Comparison of ENCODE assay signal across 8 mouse cellular contexts in genomic region chr11:17158858-17159737, GRCm38 (mm10). TPM values are rescaled to one million over a fixed set of nuclear protein-coding genes. Genes with fewer than 3 reads are reported as not detected.
DNase-seq lines count a peak whose midpoint lies in the region; ATAC-seq lines count a peak whose summit lies in the region.

Gene Ppp3r1, plus strand, starts transcription at chr11:17159263.

- no peaks in the 10 kb centered on the region for H3K27me3 ChIP-seq in heart, embryonic 14.5 days (ENCODE audit: control insufficient read depth, insufficient read depth, low read length)
- no peaks in the 10 kb centered on the region for H3K27me3 ChIP-seq in liver, embryonic 13.5 days
- no peaks in the 10 kb centered on the region for H3K27me3 ChIP-seq in stomach, embryonic 16.5 days (ENCODE audit: control insufficient read depth, insufficient read depth, low read length)

- peak; percentile 84 for ATAC-seq in CD4-positive, CD25-positive, alpha-beta regulatory T cell, adult 4 months
- peak; percentile 99 for ATAC-seq in heart, embryonic 14.5 days (ENCODE audit: insufficient number of reproducible peaks, insufficient read depth, low FRiP score, low read depth)
- ATAC-seq in liver, embryonic 13.5 days (ENCODE audit: low read depth), result peak; percentile 97
- peak; percentile 99 for ATAC-seq in stomach, embryonic 16.5 days (ENCODE audit: insufficient read depth, low FRiP score)

- H3K4me1 ChIP-seq in heart, embryonic 14.5 days (ENCODE audit: control insufficient read depth in 2 of 2, insufficient read depth in 2 of 2, low read length in 2 of 2), result peaks cover 2 to 18% of the 10 kb centered on the region in 2 experiments; a peak in 2 of 4 replicates
- peaks cover 40% of the 10 kb centered on the region for H3K4me1 ChIP-seq in liver, embryonic 13.5 days (replicated peaks)
- H3K4me1 ChIP-seq in stomach, embryonic 16.5 days (ENCODE audit: control insufficient read depth, insufficient read depth, low read length), result peaks cover 18% of the 10 kb centered on the region

- H3K36me3 ChIP-seq in heart, embryonic 14.5 days (ENCODE audit: control insufficient read depth, insufficient read depth, low read length), result no peaks in the 10 kb centered on the region
- no peaks in the 10 kb centered on the region for H3K36me3 ChIP-seq in liver, embryonic 13.5 days
- H3K36me3 ChIP-seq in stomach, embryonic 16.5 days (ENCODE audit: control insufficient read depth, insufficient read depth, low read length), result no peaks in the 10 kb centered on the region

- H3K4me2 ChIP-seq in heart, embryonic 14.5 days (ENCODE audit: low read length), result peak within 1 kb of the TSS; percentile 69
- peak within 1 kb of the TSS; percentile 93 for H3K4me2 ChIP-seq in liver, embryonic 13.5 days
- peak within 1 kb of the TSS; percentile 92 for H3K4me2 ChIP-seq in stomach, embryonic 16.5 days (ENCODE audit: low read depth, low read length)

- H3K9me3 ChIP-seq in heart, embryonic 14.5 days (ENCODE audit: control insufficient read depth, low read length), result no peaks in the 10 kb centered on the region
- no peaks in the 10 kb centered on the region for H3K9me3 ChIP-seq in liver, embryonic 13.5 days (replicated peaks)
- no peaks in the 10 kb centered on the region for H3K9me3 ChIP-seq in stomach, embryonic 16.5 days (replicated peaks; ENCODE audit: control insufficient read depth, low read length)

- WGBS in heart, embryonic 14.5 days, result under 1% methylated on average over 76 of the region's 89 CpGs
- WGBS in liver, embryonic 13.5 days (ENCODE audit: insufficient replicate concordance), result under 1% methylated on average over 86 of the region's 89 CpGs
- under 1% methylated on average over 88 of the region's 89 CpGs for WGBS in stomach, embryonic 16.5 days

- H3K4me3 ChIP-seq in heart, embryonic 14.5 days (ENCODE audit: control insufficient read depth in 1 of 2, insufficient read depth in 1 of 2, low read depth in 1 of 2, low read length in 2 of 2), result peak within 1 kb of the TSS; percentile 82 to 100
- peak within 1 kb of the TSS; percentile 96 for H3K4me3 ChIP-seq in liver, embryonic 13.5 days (replicated peaks)
- H3K4me3 ChIP-seq in stomach, embryonic 16.5 days (replicated peaks; ENCODE audit: low read length), result peak within 1 kb of the TSS; percentile 99

- peak; percentile 87 for DNase-seq in c-Kit-negative CD71-positive TER-119-positive erythroid progenitor cells, embryonic 14.5 days (ENCODE audit: low read depth, low spot score)
- peak; percentile 91 for DNase-seq in fibroblast of lung, adult 2 months (ENCODE audit: low read depth)
- DNase-seq in kidney, postnatal 14 days, result peak; percentile 98
- peak; percentile 94 for DNase-seq in liver, embryonic 13.5 days
- DNase-seq in neural tube, embryonic 10.5 days (ENCODE audit: extremely low spot score, low spot score), result peak; percentile 95

- H3K27ac ChIP-seq in heart, embryonic 14.5 days (replicated peaks in 1 of 2; ENCODE audit: control insufficient read depth in 1 of 2, insufficient read depth in 1 of 2, low read depth in 2 of 2, low read length in 2 of 2), result peak within 1 kb of the TSS; percentile 85 to 97
- H3K27ac ChIP-seq in liver, embryonic 13.5 days, result peak within 1 kb of the TSS; percentile 93
- H3K27ac ChIP-seq in stomach, embryonic 16.5 days (ENCODE audit: low read length), result peak within 1 kb of the TSS; percentile 97

- peak within 1 kb of the TSS; percentile 99 for H3K9ac ChIP-seq in heart, embryonic 14.5 days (ENCODE audit: low read length)
- H3K9ac ChIP-seq in liver, embryonic 13.5 days, result peak within 1 kb of the TSS; percentile 97
- peak within 1 kb of the TSS; percentile 99 for H3K9ac ChIP-seq in stomach, embryonic 16.5 days (ENCODE audit: low read length)

RNA-seq across cellular contexts. Expression of gene Ppp3r1, which starts in this region (rescaled TPM):
- 10 to 100 TPM; 13.9 to 18.9 TPM for polyA plus RNA-seq in CD4-positive, CD25-positive, alpha-beta regulatory T cell, adult 4 months (2017; shearing (Covaris generic))
- polyA plus RNA-seq in heart, embryonic 14.5 days (2014; fragmentation: Nextera tagmentation; extraction: Ambion mirVana), result 82.3 and 83.2 TPM in 2 replicates
- polyA plus RNA-seq in liver, embryonic 13.5 days (2015; fragmentation: Nextera tagmentation; extraction: Ambion mirVana), result 37.6 and 45.3 TPM in 2 replicates
- 78.7 and 86.5 TPM in 2 replicates for polyA plus RNA-seq in stomach, embryonic 16.5 days (2015; fragmentation: Nextera tagmentation; extraction: Ambion mirVana)

Comparison
In these comparisons a context has a peak if more than half of its experiments do, and no peak if none do; other contexts are left out.
1. Peak in every context shown above with its lines: DNase-seq, ATAC-seq, H3K4me3 ChIP-seq and H3K27ac ChIP-seq.